Mouse (Mus musculus): ENCODE data around the gene Dnajc5. TPM values are rescaled to one million over a fixed set of nuclear protein-coding genes. Genes with fewer than 3 reads are reported as not detected.

The Dnajc5 gene
- total RNA-seq, 2 experiments from 2014 or later: 285 to 305 TPM

GRCm38 (mm10) chr2:181597378-181598061 is 77.2 kb downstream of the Dnajc5 start:
- DNase-seq (ENCODE audit: low spot score in 2 of 2): no peak
- intact Hi-C loops (cut with DNase I): loop anchor here (5.0 kb wide), 1 partner anchor 185 kb away; no protein-coding TSS in a partner anchor

GRCm38 (mm10) chr2:181598454-181599351 is 78.4 kb downstream of the Dnajc5 start, which contains the start of gene Samd10:
Gene Samd10 (minus strand): TSS chr2:181599212.
- peak; percentile 73 to 80 for DNase-seq (ENCODE audit: low spot score in 2 of 2)
- intact Hi-C loops (cut with DNase I): loop anchor here (5.0 kb wide), 1 partner anchor 186 kb away; no protein-coding TSS in a partner anchor

- intact Hi-C loops (cut with DNase I): no loop called here
- DNase-seq (ENCODE audit: low spot score in 2 of 2): peak in 1 of 2 experiments; percentile 17
Observed at GRCm38 (mm10) chr2:181600226-181600758, 80.0 kb downstream of the Dnajc5 start.

- intact Hi-C loops (cut with DNase I): no loop called here
- peak; percentile 97 for DNase-seq (ENCODE audit: low spot score in 2 of 2)
Observed at GRCm38 (mm10) chr2:181600828-181601750, 80.8 kb downstream of the Dnajc5 start.

GRCm38 (mm10) chr2:181601751-181602145 is 81.5 kb downstream of the Dnajc5 start:
- no peak for DNase-seq (ENCODE audit: low spot score in 2 of 2)

GRCm38 (mm10) chr2:181602367-181602766 is 82.1 kb downstream of the Dnajc5 start:
- no peak for DNase-seq (ENCODE audit: low spot score in 2 of 2)
- intact Hi-C loops (cut with DNase I): no loop called here

More at GRCm38 (mm10) chr2:181601751-181602145, 81.5 kb downstream of the Dnajc5 start:
- intact Hi-C loops (cut with DNase I): no loop called here

Small RNA genes within 50 kb of the gene (microRNA-seq; reads per million reads assigned to microRNA genes)
- not detected for gene Mir7006

Other genes with a start within 250 kb of the Dnajc5 start
- gene Gmeb2, start 232.4 kb upstream of the Dnajc5 start, total RNA-seq (2021): 10 to 100 TPM; 20.1 to 23.4 TPM
- gene Stmn3, start 206.0 kb upstream of the Dnajc5 start, total RNA-seq (2021): 100 to 1,000 TPM; 592 to 722 TPM
- gene Rtel1, start 200.7 kb upstream of the Dnajc5 start, total RNA-seq (2021): 10 to 100 TPM; 28.2 to 41.8 TPM
- gene Zgpat, start 155.6 kb upstream of the Dnajc5 start, total RNA-seq (2021): 10 to 100 TPM; 50.3 to 84.9 TPM
- 10 to 100 TPM; 38.5 to 45.4 TPM for gene Arfrp1, start 155.1 kb upstream of the Dnajc5 start, total RNA-seq (2021)
- gene Lime1, start 140.4 kb upstream of the Dnajc5 start, total RNA-seq (2021): 10 to 100 TPM; 30.5 to 48.6 TPM
- gene Zbtb46, start 61.1 kb upstream of the Dnajc5 start, total RNA-seq (2021): 10 to 100 TPM; 10.3 to 12.3 TPM
- gene Abhd16b, start 27.3 kb upstream of the Dnajc5 start, total RNA-seq (2021): not detected
- 10 to 100 TPM; 64.1 to 72.6 TPM for gene Tpd52l2, start 23.3 kb upstream of the Dnajc5 start, total RNA-seq (2021)
- 10 to 100 TPM; 33.1 to 65.4 TPM for gene Uckl1, start 64.4 kb downstream of the Dnajc5 start, total RNA-seq (2021)
- 10 to 100 TPM; 49.8 to 54.4 TPM for gene Prpf6, start 71.4 kb downstream of the Dnajc5 start, total RNA-seq (2021)
- gene Zfp512b, start 72.3 kb downstream of the Dnajc5 start, total RNA-seq (2021): 100 to 1,000 TPM in 1 of 2 experiments, 10 to 100 TPM in 1; 70.6 to 105 TPM
- gene Samd10, start 78.7 kb downstream of the Dnajc5 start, total RNA-seq (2021): 10 to 100 TPM; 19.9 to 20.9 TPM
- gene Gm29797, start 136.5 kb downstream of the Dnajc5 start, total RNA-seq (2021): under 1 TPM in 1 of 2 experiments, not detected in 1; 0.75 TPM
- gene Sox18, start 151.2 kb downstream of the Dnajc5 start, total RNA-seq (2021): 10 to 100 TPM; 11.3 to 14.7 TPM
- 10 to 100 TPM; 64.9 to 75.5 TPM for gene Tcea2, start 159.8 kb downstream of the Dnajc5 start, total RNA-seq (2021)
- gene Rgs19, start 173.5 kb downstream of the Dnajc5 start, total RNA-seq (2021): 10 to 100 TPM; 32.7 to 36.0 TPM
- gene Lkaaear1, start 178.0 kb downstream of the Dnajc5 start, total RNA-seq (2021): not detected
- gene Oprl1, start 194.5 kb downstream of the Dnajc5 start, total RNA-seq (2021): 10 to 100 TPM; 54.7 to 55.4 TPM
- gene Myt1, start 242.8 kb downstream of the Dnajc5 start, total RNA-seq (2021): 10 to 100 TPM; 11.7 to 29.5 TPM